Mouse (Mus musculus): Measurements from ENCODE around the gene Sugct.
"Not testable (repeated sequence)": the region's sequence is repeated elsewhere in the genome, so short reads cannot be mapped to it uniquely, and the experiment has no call there.

Sugct gene

DNA sequence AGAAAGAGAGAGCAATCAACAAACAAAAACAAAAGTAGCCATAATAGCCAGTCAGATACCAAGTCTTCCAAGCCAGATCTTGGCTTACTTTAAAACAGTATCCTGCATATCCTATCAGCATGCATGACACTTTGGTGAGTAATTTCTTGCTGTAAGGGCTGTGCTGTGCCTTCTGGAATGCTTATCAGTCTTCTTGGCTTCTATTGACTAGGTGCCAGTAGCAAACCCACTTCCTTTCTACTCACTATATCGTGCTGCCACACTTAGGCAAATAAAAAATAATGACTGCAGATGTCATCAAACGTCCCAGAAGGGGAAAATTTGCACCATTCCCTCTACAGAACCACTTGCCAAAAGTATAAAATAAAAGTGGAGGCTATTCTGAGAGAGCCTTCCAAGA, 848.1 kb downstream of the Sugct start:
- no peak for DNase-seq

DNA sequence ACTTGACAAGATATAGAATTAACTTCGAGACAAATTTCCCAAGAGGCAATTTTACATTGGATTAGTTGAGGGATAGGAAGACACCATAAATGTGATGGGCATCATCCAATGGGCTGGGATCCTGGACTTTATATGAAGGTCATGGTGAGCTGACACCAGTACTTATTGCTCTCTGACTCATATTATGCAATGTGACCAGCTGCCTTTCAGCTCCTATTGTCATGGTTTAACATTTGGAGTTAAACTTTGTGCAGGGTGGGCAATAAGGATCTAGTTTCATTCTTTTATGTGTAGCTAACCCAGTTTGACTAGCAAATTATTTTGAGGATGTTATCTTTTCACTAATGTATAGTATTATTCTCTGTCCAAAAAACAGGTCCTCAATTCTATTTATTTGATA, 854.4 kb downstream of the Sugct start:
- no peak for DNase-seq

DNA sequence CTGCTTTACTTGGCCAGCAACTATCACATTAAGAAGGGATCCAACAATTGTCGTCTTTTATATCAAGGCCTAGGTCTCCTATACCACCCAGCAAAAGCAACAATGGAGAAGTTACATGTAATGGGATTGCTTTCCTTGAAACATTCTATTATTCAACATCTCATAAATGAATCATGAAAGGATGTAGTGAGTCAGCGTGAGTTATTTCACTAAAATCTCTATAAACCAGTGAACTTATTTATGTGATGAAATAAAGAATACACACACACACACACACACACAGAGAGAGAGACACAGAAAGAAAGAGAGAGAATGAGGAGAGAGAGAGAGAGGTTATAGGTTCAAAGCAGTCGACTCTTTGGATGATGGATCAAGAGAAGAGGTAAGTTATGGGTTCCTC, 856.9 kb downstream of the Sugct start:
- no peak for DNase-seq

DNA sequence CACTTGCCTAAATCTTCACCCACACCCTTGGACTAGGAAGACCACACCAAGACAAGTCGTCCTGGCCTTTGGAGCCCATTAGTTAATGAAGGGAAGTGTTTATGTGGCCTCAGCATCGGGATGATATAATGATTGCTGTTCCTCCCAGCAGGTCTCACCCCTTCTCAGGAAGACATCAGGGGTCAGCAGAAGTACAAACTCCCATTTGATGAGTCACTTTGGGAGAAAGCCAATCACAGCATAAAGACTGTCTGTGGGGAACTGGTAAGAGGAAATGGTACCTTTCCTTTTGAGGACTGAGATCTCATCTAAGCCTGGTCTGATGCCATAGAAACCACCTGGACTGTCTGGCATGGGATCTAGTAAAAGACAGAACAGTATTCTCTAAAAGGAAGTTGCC, 860.2 kb downstream of the Sugct start:
- no peak for DNase-seq

GRCm38 (mm10) chr13:16833069-16833468, 862.3 kb downstream of the Sugct start:
- DNase-seq, result no peak

DNA sequence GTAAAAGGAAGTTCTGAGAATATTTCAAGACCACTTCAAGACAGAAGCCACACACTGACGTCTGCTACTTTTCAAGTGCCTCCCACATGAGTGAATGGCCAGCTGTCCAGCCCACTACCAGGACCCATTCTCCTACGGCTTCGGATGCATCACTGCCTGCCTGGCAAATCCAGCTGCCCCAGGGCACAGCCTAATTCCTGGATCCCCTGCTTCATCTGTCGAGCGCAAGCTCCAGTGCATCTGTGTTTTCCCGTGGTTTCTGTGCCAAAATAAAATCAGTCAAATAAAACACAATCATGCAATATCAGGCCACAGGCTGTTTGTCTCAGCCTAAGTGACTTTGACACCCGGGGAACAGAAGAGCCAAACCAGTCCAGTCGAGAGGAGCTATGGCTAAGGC, 863.5 kb downstream of the Sugct start:
- DNase-seq, result no peak

- DNase-seq, result not testable (repeated sequence)
Measured at GRCm38 (mm10) chr13:16830291-16830690, 865.1 kb downstream of the Sugct start.

- DNase-seq, result no peak
Measured at GRCm38 (mm10) chr13:16829589-16829988, 865.8 kb downstream of the Sugct start.

GRCm38 (mm10) chr13:16825619-16826018, 869.7 kb downstream of the Sugct start:
- no peak for DNase-seq

GRCm38 (mm10) chr13:16821785-16822184, 873.6 kb downstream of the Sugct start:
- no peak for DNase-seq

DNA sequence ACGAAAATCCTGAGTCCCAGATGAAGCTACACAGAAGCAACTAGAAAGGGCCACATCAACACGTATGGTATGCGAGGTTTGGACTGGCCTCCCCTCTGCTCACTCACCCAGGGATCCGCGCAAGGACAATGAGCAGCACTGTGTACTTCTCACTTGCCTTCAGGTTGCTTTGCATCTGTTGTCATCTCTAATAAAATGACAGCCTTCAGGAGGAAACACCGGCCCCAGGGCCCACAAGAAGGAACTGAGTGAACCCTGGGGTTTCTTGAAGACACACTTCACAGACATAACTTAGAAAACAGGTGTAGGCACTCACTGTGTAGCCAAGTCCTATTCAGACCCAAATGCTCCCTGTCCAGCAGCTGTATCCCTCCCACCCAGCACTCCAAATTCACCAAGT, 877.9 kb downstream of the Sugct start:
- no peak for DNase-seq

GRCm38 (mm10) chr13:16816747-16817146, 878.6 kb downstream of the Sugct start:
- DNase-seq, result no peak

DNA sequence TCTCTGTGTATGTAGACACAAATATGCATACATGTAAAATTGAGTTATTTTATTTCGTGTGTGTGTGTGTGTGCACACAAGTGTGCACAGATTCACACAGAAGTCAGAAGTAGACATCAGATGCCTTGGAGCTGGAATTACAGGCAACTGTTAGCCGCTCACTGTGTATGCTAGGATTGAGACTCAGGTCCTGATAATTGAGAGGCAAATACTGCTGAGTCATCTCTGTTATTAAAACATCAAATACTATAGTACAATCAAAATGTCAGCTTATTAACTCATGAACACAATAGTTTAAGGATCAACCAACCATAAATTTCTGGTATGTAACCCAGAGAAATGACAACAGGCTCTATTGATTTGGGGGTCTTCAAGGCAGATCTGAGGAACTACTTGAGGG, 883.1 kb downstream of the Sugct start:
- no peak for DNase-seq
